Mouse (Mus musculus) R1 (cell line): ENCODE measurements around the gene Gm17693.
"Not testable (repeated sequence)": the region's sequence is repeated elsewhere in the genome, so short reads cannot be mapped to it uniquely, and the experiment has no call there.

Experiments used
- DNase-seq: peaks from one replicate; pipeline ENCODE4 v3.0.0-alpha.2; 2018; ENCODE audit warnings: low read depth, low spot score

The Gm17693 gene

GRCm38 (mm10) chrX:125705144-125705543 is at the start of gene Gm17693:
Gm17693 (plus strand) TSS chrX:125705444.
- DNase-seq, result not testable (repeated sequence)
